Mouse (Mus musculus): ENCODE measurements around the gene Smu1.

DNA sequence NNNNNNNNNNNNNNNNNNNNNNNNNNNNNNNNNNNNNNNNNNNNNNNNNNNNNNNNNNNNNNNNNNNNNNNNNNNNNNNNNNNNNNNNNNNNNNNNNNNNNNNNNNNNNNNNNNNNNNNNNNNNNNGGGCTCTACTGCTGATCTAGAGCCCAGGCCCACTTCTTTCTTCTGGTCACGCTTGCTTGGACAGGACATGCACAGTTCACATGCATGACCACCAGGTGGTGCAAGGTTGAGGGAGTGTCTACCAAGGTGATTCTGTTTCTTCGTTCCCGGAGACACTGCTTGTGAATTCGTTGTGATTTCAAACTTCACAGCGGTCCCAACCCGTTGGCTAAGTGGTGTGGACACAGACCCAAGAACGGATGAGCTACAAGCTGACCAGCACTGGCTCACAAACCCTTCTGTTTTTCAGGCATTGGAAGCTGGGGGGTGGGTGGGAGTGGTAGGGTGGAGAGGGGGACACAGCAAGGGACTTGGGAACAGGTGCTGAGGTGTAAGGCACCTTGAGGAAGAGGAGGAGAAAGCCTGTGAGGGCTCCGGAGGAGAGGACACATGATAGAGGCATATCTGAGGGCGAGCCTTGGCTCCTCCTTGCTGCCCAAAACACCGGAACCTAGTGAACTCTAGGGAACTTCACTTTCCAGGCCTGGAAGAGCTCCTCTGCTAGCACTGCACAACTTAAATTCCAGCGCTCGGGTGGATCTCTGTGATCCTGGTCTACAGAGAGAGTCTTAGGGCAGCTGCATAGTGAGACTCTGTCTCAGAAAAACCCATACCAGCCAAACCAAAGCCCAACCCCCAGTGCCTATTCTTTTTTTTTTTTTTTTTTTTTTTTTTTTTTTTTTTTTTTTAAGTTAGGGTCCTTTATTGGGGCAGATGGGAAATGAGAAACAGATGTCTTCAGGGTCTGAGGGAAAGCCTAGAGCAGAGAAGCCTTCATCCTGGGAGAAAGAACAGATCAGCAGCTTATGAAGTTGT, 16.8 kb upstream of the Smu1 start:
- TF ChIP-seq TAL1 (IDR thresholded peaks at IDR 0.05; ENCODE audit: low read length) (no peak; the same call in 2 of the 3 replicates), GATA1 (IDR thresholded peaks at IDR 0.05; ENCODE audit: low read length) (no peak)
